9 mouse cellular contexts compared by ENCODE assay signal in the genomic region with DNA sequence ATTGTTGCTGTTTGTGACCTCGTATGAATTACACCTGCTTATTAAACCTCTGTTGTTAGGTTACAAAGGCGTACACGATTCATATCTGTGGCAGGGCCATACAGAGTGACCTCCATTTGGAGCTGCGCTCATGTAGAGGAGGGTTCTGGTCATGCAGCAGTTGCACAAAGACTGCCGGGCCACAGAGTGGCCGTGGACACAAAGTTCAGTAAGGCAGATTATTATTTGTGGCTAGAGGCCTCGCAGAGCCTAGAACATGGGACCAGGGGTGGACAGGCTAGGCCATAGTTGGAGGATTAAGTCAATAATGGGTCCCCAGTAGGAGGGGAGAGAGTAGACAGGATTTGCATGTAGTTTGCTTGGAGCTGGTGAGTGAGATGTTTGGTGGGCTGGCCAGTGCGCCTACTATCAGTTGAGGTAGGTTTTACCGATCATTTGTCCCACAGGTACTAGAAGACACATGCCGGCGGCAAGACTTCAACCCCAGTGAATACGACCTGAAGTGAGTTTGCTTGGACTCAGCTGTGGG. TPM values are rescaled to one million over a fixed set of nuclear protein-coding genes. Genes with fewer than 3 reads are reported as not detected.
A peak's percentile ranks its signal among the peaks of the same experiment; 100 is the strongest.
DNase-seq lines count a peak whose midpoint lies in the region; ATAC-seq and TF ChIP-seq lines count a peak whose summit lies in the region.
"Had no signal": no experiment of that assay in that cellular context is flagged by ENCODE, and none has a peak within 500 bp of the region (broad histone marks: within the 10 kb centered on the region; RNA-seq: fewer than 3 reads in every experiment).

No protein-coding gene starts in this region.

- DNase-seq in heart, adult 9 months (ENCODE audit: low spot score in 2 of 2) = no peak
- DNase-seq in ES-E14 (ENCODE audit: low read depth, low spot score) = no peak
- DNase-seq in forebrain, postnatal 0 days = no peak
- DNase-seq in layer of hippocampus, postnatal 10 days (ENCODE audit: low spot score in 2 of 2) = no peak
- DNase-seq in thymus, postnatal 0 days (ENCODE audit: low spot score) = no peak
- no peak for DNase-seq in gastrocnemius, adult 8-10 months (ENCODE audit: low spot score in 2 of 2)

- H3K4me2 ChIP-seq in heart, embryonic 15.5 days = peak overlapping the region; percentile 81
- peak overlapping the region; percentile 71 for H3K4me2 ChIP-seq in forebrain, postnatal 0 days (ENCODE audit: low read depth)

- H3K27ac ChIP-seq in heart, embryonic 15.5 days = peak overlapping the region; percentile 92
- peak overlapping the region; percentile 85 for H3K27ac ChIP-seq in ES-E14 (ENCODE audit: insufficient read depth, low read depth, low read length, poor library complexity, severe bottlenecking)
- peak overlapping the region; percentile 84; the same call in 1 of the 2 replicates for H3K27ac ChIP-seq in forebrain, postnatal 0 days (ENCODE audit: low read depth, low read length)

- in situ Hi-C loops in ES-E14 (cut with MboI; ENCODE audit: low sequenced_read_pairs in 2 of 2, unreplicated experiment in 2 of 2) = no loop called here

- no peak for ATAC-seq in heart, embryonic 15.5 days (replicated peaks; ENCODE audit: insufficient number of reproducible peaks, insufficient read depth, low FRiP score, low read depth)
- ATAC-seq in forebrain, postnatal 0 days = no peak; the same call in 1 of the 2 replicates
- ATAC-seq in megakaryocyte-erythroid progenitor cell, adult 5-6 weeks (replicated peaks; ENCODE audit: low FRiP score, low TSS enrichment, poor library complexity, severe bottlenecking) = peak; percentile 36

- H3K4me3 ChIP-seq in heart, embryonic 15.5 days = peak overlapping the region; percentile 96
- peak overlapping the region; percentile 73 to 87 for H3K4me3 ChIP-seq in ES-E14 (ENCODE audit: insufficient read depth in 1 of 2, low read depth in 1 of 2, low read length in 2 of 2, poor library complexity in 1 of 2, severe bottlenecking in 1 of 2)
- H3K4me3 ChIP-seq in forebrain, postnatal 0 days (ENCODE audit: low read depth, low read length) = peak overlapping the region; percentile 82

- WGBS in heart, embryonic 15.5 days = 33% methylated on average over 12 of the region's 12 CpGs
- 39% methylated on average over 12 of the region's 12 CpGs for WGBS in forebrain, postnatal 0 days

- no peaks in the 10 kb centered on the region for H3K9me3 ChIP-seq in heart, embryonic 15.5 days (replicated peaks)
- H3K9me3 ChIP-seq in ES-E14 (ENCODE audit: control insufficient read depth, insufficient read depth, low read depth, low read length) = no peaks in the 10 kb centered on the region
- H3K9me3 ChIP-seq in forebrain, postnatal 0 days (ENCODE audit: low read length) = no peaks in the 10 kb centered on the region

- TF ChIP-seq CTCF in forebrain, postnatal 0 days (IDR thresholded peaks at IDR 0.05; ENCODE audit: low read depth) = no peak

- H3K36me3 ChIP-seq in heart, embryonic 15.5 days = peaks cover 11% of the 10 kb centered on the region; the same call in 1 of the 2 replicates
- peaks cover 22% of the 10 kb centered on the region; the same call in 1 of the 2 replicates for H3K36me3 ChIP-seq in ES-E14 (ENCODE audit: control insufficient read depth, insufficient read depth, low read length, poor library complexity, severe bottlenecking)
- peaks cover 18% of the 10 kb centered on the region for H3K36me3 ChIP-seq in forebrain, postnatal 0 days (ENCODE audit: insufficient read depth)

- H3K27me3 ChIP-seq in heart, embryonic 15.5 days = no peaks in the 10 kb centered on the region
- no peaks in the 10 kb centered on the region for H3K27me3 ChIP-seq in forebrain, postnatal 0 days (ENCODE audit: insufficient read depth, low read length)

- H3K9ac ChIP-seq in heart, embryonic 15.5 days = peak overlapping the region; percentile 75
- H3K9ac ChIP-seq in ES-E14 (ENCODE audit: insufficient read depth, low read depth, low read length, poor library complexity, severe bottlenecking) = peak overlapping the region; percentile 84
- peak overlapping the region; percentile 70 for H3K9ac ChIP-seq in forebrain, postnatal 0 days

- H3K4me1 ChIP-seq in heart, embryonic 15.5 days (replicated peaks) = peaks cover 12% of the 10 kb centered on the region
- H3K4me1 ChIP-seq in ES-E14 (ENCODE audit: control insufficient read depth in 2 of 2, insufficient read depth in 2 of 2, low read length in 2 of 2, poor library complexity in 1 of 2) = peaks cover 0 to 7% of the 10 kb centered on the region in 2 experiments; a peak in 3 of 4 replicates
- H3K4me1 ChIP-seq in forebrain, postnatal 0 days (ENCODE audit: insufficient read depth) = peaks cover 10% of the 10 kb centered on the region

TF ChIP-seq in ES-E14, 5 proteins besides CTCF, POLR2A, EP300 and RAD21:
- TF ChIP-seq ZC3H11A (IDR thresholded peaks at IDR 0.05; ENCODE audit: borderline replicate concordance, low read depth, low read length) (no peak), MAFK (IDR thresholded peaks at IDR 0.05; ENCODE audit: insufficient read depth, low read depth, low read length) (peak; percentile 13; the same call in 1 of the 2 replicates)
TF ChIP-seq in ES-E14: peak in this region for 1.

RNA-seq across cellular contexts. Expression of gene Aspscr1, which starts 0.9 kb away (rescaled TPM):
- 90.4 and 110 TPM in 2 replicates for polyA plus RNA-seq in heart, embryonic 15.5 days (2015; fragmentation: Nextera tagmentation; extraction: Ambion mirVana)
- total RNA-seq in ES-E14 (2012; rRNA removed) = 85.2 and 144 TPM in 2 replicates
- total RNA-seq in forebrain, postnatal 0 days (2014; rRNA removed) = 97.7 and 102 TPM in 2 replicates
- polyA plus RNA-seq in forebrain, postnatal 0 days (2015; fragmentation: Nextera tagmentation; extraction: Ambion mirVana) = 137 and 139 TPM in 2 replicates
- total RNA-seq in megakaryocyte-erythroid progenitor cell, adult 5-6 weeks (2014; fragmentation: Nextera tagmentation) = 79.5 and 108 TPM in 2 replicates
- 15.5 and 52.7 TPM in 2 replicates for total RNA-seq in megakaryocyte-erythroid progenitor cell, adult 5-6 weeks (2017)
- total RNA-seq in layer of hippocampus, postnatal 10 days (2021) = 10 to 100 TPM; 55.5 to 62.5 TPM
- polyA plus RNA-seq in thymus, postnatal 0 days (2015; fragmentation: Nextera tagmentation; extraction: Ambion mirVana) = 116 and 120 TPM in 2 replicates
- 10 to 100 TPM; 32.2 to 39.8 (median 35.2) TPM for total RNA-seq in gastrocnemius, adult 8-10 months (2022)

RNA-seq across cellular contexts. Expression of gene Notum, which starts 12.7 kb away (rescaled TPM):
- 1.5 and 2.7 TPM in 2 replicates for polyA plus RNA-seq in heart, embryonic 15.5 days (2015; fragmentation: Nextera tagmentation; extraction: Ambion mirVana)
- 47.8 and 196 TPM in 2 replicates for total RNA-seq in ES-E14 (2012; rRNA removed)
- total RNA-seq in forebrain, postnatal 0 days (2014; rRNA removed) = 5.5 and 5.9 TPM in 2 replicates
- polyA plus RNA-seq in forebrain, postnatal 0 days (2015; fragmentation: Nextera tagmentation; extraction: Ambion mirVana) = 3.6 and 4.9 TPM in 2 replicates
- total RNA-seq in megakaryocyte-erythroid progenitor cell, adult 5-6 weeks (2014; fragmentation: Nextera tagmentation) = not detected in 2 replicates
- total RNA-seq in megakaryocyte-erythroid progenitor cell, adult 5-6 weeks (2017) = not detected in 2 replicates
- 1 to 10 TPM; 5.8 to 7.4 TPM for total RNA-seq in layer of hippocampus, postnatal 10 days (2021)
- 0.18 TPM in 1 of 2 replicates, not detected in the other for polyA plus RNA-seq in thymus, postnatal 0 days (2015; fragmentation: Nextera tagmentation; extraction: Ambion mirVana)
- total RNA-seq in gastrocnemius, adult 8-10 months (2022) = under 1 TPM in 1 of 4 experiments, not detected in 3; 0.22 TPM

RNA-seq across cellular contexts. Expression of gene Myadml2, which starts 25.7 kb away (rescaled TPM):
- 13.2 and 15.4 TPM in 2 replicates for polyA plus RNA-seq in heart, embryonic 15.5 days (2015; fragmentation: Nextera tagmentation; extraction: Ambion mirVana)
- 0.63 TPM in 1 of 2 replicates, not detected in the other for total RNA-seq in ES-E14 (2012; rRNA removed)
- 1.1 and 3.2 TPM in 2 replicates for total RNA-seq in forebrain, postnatal 0 days (2014; rRNA removed)
- 1.3 and 1.5 TPM in 2 replicates for polyA plus RNA-seq in forebrain, postnatal 0 days (2015; fragmentation: Nextera tagmentation; extraction: Ambion mirVana)
- 6.3 TPM in 1 of 2 replicates, not detected in the other for total RNA-seq in megakaryocyte-erythroid progenitor cell, adult 5-6 weeks (2014; fragmentation: Nextera tagmentation)
- not detected in 2 replicates for total RNA-seq in megakaryocyte-erythroid progenitor cell, adult 5-6 weeks (2017)
- 1 to 10 TPM; 1.1 to 2.1 TPM for total RNA-seq in layer of hippocampus, postnatal 10 days (2021)
- polyA plus RNA-seq in thymus, postnatal 0 days (2015; fragmentation: Nextera tagmentation; extraction: Ambion mirVana) = 0.56 and 0.86 TPM in 2 replicates
- 100 to 1,000 TPM; 112 to 153 (median 132) TPM for total RNA-seq in gastrocnemius, adult 8-10 months (2022)
- polyA plus RNA-seq: Patski had no signal

RNA-seq across cellular contexts. Expression of gene Pycr1, which starts 30.1 kb away (rescaled TPM):
- polyA plus RNA-seq in heart, embryonic 15.5 days (2015; fragmentation: Nextera tagmentation; extraction: Ambion mirVana) = 17.1 and 23.5 TPM in 2 replicates
- total RNA-seq in ES-E14 (2012; rRNA removed) = 19.0 and 19.6 TPM in 2 replicates
- total RNA-seq in forebrain, postnatal 0 days (2014; rRNA removed) = 8.7 and 13.8 TPM in 2 replicates
- 19.5 and 23.0 TPM in 2 replicates for polyA plus RNA-seq in forebrain, postnatal 0 days (2015; fragmentation: Nextera tagmentation; extraction: Ambion mirVana)
- total RNA-seq in megakaryocyte-erythroid progenitor cell, adult 5-6 weeks (2014; fragmentation: Nextera tagmentation) = 0.13 and 1.1 TPM in 2 replicates
- total RNA-seq in megakaryocyte-erythroid progenitor cell, adult 5-6 weeks (2017) = 1.5 TPM in 1 of 2 replicates, not detected in the other
- 1 to 10 TPM; 3.5 to 5.3 TPM for total RNA-seq in layer of hippocampus, postnatal 10 days (2021)
- polyA plus RNA-seq in thymus, postnatal 0 days (2015; fragmentation: Nextera tagmentation; extraction: Ambion mirVana) = 1.7 and 2.9 TPM in 2 replicates
- total RNA-seq in gastrocnemius, adult 8-10 months (2022) = 1 to 10 TPM; 3.7 to 5.3 (median 4.8) TPM

RNA-seq across cellular contexts. Expression of gene Cenpx, which starts 39.9 kb away (rescaled TPM):
- polyA plus RNA-seq in heart, embryonic 15.5 days (2015; fragmentation: Nextera tagmentation; extraction: Ambion mirVana) = 105 and 111 TPM in 2 replicates
- 53.9 TPM in 2 replicates for total RNA-seq in ES-E14 (2012; rRNA removed)
- total RNA-seq in forebrain, postnatal 0 days (2014; rRNA removed) = 28.5 and 52.1 TPM in 2 replicates
- 91.3 and 114 TPM in 2 replicates for polyA plus RNA-seq in forebrain, postnatal 0 days (2015; fragmentation: Nextera tagmentation; extraction: Ambion mirVana)
- total RNA-seq in megakaryocyte-erythroid progenitor cell, adult 5-6 weeks (2014; fragmentation: Nextera tagmentation) = 132 and 157 TPM in 2 replicates
- 95.0 and 99.4 TPM in 2 replicates for total RNA-seq in megakaryocyte-erythroid progenitor cell, adult 5-6 weeks (2017)
- total RNA-seq in layer of hippocampus, postnatal 10 days (2021) = 10 to 100 TPM; 30.1 to 32.0 TPM
- polyA plus RNA-seq in thymus, postnatal 0 days (2015; fragmentation: Nextera tagmentation; extraction: Ambion mirVana) = 191 and 212 TPM in 2 replicates
- 10 to 100 TPM; 26.1 to 31.0 (median 27.3) TPM for total RNA-seq in gastrocnemius, adult 8-10 months (2022)

Comparison
In these comparisons a context has a peak if more than half of its experiments do, and no peak if none do; other contexts are left out.
1. RNA of gene Myadml2, which starts 25.7 kb away (total RNA-seq): 112 to 153 TPM in gastrocnemius, adult 8-10 months; 6.3 TPM in megakaryocyte-erythroid progenitor cell, adult 5-6 weeks, 1.1 to 3.2 TPM in forebrain, postnatal 0 days, 1.1 to 2.1 TPM in layer of hippocampus, postnatal 10 days and 0.63 TPM in ES-E14; every median in the first group is over 10 times any median in the second.
2. Peak in every context shown above with its lines, with median percentiles within 50 percentile points of each other: H3K27ac ChIP-seq, H3K4me3 ChIP-seq and H3K9ac ChIP-seq.